Mouse (Mus musculus) common myeloid progenitor, adult 5-6 weeks (primary cell): ENCODE results near the gene Rnf223. TPM values are rescaled to one million over a fixed set of nuclear protein-coding genes. Genes with fewer than 3 reads are reported as not detected.

ENCODE experiments used
- ATAC-seq: replicated peaks from 2 replicates; pipeline ENCODE4 v1.8.0; 2016; ENCODE audit warnings: low read depth, mild to moderate bottlenecking, moderate TSS enrichment, inconsistent platforms; ENCODE audit not compliant: poor library complexity, severe bottlenecking
- total RNA-seq: library from RNA; stranded (forward); fragments of 200-1000, 187-1606 nt; gene quantifications from 2 replicates; pipeline ENCODE4 v1.2.3, GENCODE M21; 2017

Rnf223 gene
- 0.05 TPM in 1 of 2 replicates, not detected in the other for total RNA-seq

- ATAC-seq = no peak
Observed at GRCm38 (mm10) chr4:156130436-156130835, at the start of gene Rnf223. Gene Rnf223, plus strand, starts transcription at chr4:156130513.

GRCm38 (mm10) chr4:156082621-156083234 lies 47.6 kb upstream of the Rnf223 start:
- ATAC-seq = peak; percentile 77

- no peak for ATAC-seq
Observed at GRCm38 (mm10) chr4:156083348-156083747, 47.0 kb upstream of the Rnf223 start.

- no peak for ATAC-seq
Observed at GRCm38 (mm10) chr4:156084096-156084879, 46.0 kb upstream of the Rnf223 start.

GRCm38 (mm10) chr4:156085256-156085655 lies 45.1 kb upstream of the Rnf223 start:
- ATAC-seq = no peak

- peak; percentile 93 for ATAC-seq
Observed at GRCm38 (mm10) chr4:156087398-156088087, 42.8 kb upstream of the Rnf223 start.

GRCm38 (mm10) chr4:156091236-156091635 lies 39.1 kb upstream of the Rnf223 start:
- ATAC-seq = no peak

GRCm38 (mm10) chr4:156092765-156093164 lies 37.5 kb upstream of the Rnf223 start:
- ATAC-seq = no peak

- ATAC-seq = no peak
Observed at GRCm38 (mm10) chr4:156093758-156094157, 36.6 kb upstream of the Rnf223 start.

GRCm38 (mm10) chr4:156096191-156096590 lies 34.1 kb upstream of the Rnf223 start:
- ATAC-seq = no peak

- no peak for ATAC-seq
Observed at GRCm38 (mm10) chr4:156097770-156098366, 32.4 kb upstream of the Rnf223 start.

- ATAC-seq = no peak
Observed at GRCm38 (mm10) chr4:156099427-156099826, 30.9 kb upstream of the Rnf223 start.

- no peak for ATAC-seq
Observed at GRCm38 (mm10) chr4:156100501-156100900, 29.8 kb upstream of the Rnf223 start.

- ATAC-seq = no peak
Observed at GRCm38 (mm10) chr4:156101481-156101903, 28.8 kb upstream of the Rnf223 start.

- ATAC-seq = no peak
Observed at GRCm38 (mm10) chr4:156103342-156103741, 27.0 kb upstream of the Rnf223 start.

GRCm38 (mm10) chr4:156108606-156109546 lies 21.4 kb upstream of the Rnf223 start:
- ATAC-seq = peak; percentile 49

- peak; percentile 94 for ATAC-seq
Observed at GRCm38 (mm10) chr4:156109570-156110331, 20.6 kb upstream of the Rnf223 start, which contains the start of gene 9430015G10Rik. Gene 9430015G10Rik, plus strand, starts transcription at chr4:156109982.

GRCm38 (mm10) chr4:156124077-156124476 lies 6.2 kb upstream of the Rnf223 start:
- ATAC-seq = no peak

GRCm38 (mm10) chr4:156125393-156125792 lies 4.9 kb upstream of the Rnf223 start:
- no peak for ATAC-seq
